Mouse (Mus musculus) adrenal gland, postnatal 36 days (tissue): ENCODE data around the gene Mrpl23. TPM values are rescaled to one million over a fixed set of nuclear protein-coding genes. Genes with fewer than 3 reads are reported as not detected.

Experiments
- DNase-seq, 2 experiments: peaks; one replicate each; pipeline ENCODE4 v3.0.0; 2021; ENCODE audit warnings: mixed read lengths in 1 of 2
- total RNA-seq, 2 experiments: library from RNA; stranded (reverse); gene quantifications; 2 replicates each; pipeline ENCODE4 v1.2.3; 2021

Gene Mrpl23
- total RNA-seq, 2 experiments from 2014 or later, result 6.2 to 8.1 TPM

DNA sequence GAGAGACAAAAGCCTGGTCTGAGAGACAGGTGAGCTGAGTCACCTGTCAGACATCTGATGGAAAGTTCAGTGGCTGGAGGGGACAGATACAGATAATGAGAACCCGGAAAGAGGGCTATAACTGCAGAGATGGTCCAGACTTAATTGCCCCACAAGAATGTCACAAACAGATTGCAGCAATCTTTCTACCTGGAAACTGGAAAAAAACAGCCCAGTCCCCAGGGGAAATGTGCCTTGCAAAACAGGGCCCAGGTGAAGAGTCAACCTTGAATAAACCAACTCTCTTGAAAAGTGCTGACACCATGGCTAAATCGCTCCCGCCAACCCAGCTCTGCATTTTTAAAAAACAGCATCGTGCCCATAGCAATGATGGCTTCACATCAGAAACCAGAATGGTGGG is 12.2 kb upstream of the Mrpl23 start:
- no peak for DNase-seq

- peak in 1 of 2 experiments; percentile 45 for DNase-seq
These were observed 10.1 kb upstream of the Mrpl23 start for GRCm38 (mm10) chr7:142522352-142522751.

- no peak for DNase-seq
These were observed 9.1 kb upstream of the Mrpl23 start for GRCm38 (mm10) chr7:142523200-142523990.

DNA sequence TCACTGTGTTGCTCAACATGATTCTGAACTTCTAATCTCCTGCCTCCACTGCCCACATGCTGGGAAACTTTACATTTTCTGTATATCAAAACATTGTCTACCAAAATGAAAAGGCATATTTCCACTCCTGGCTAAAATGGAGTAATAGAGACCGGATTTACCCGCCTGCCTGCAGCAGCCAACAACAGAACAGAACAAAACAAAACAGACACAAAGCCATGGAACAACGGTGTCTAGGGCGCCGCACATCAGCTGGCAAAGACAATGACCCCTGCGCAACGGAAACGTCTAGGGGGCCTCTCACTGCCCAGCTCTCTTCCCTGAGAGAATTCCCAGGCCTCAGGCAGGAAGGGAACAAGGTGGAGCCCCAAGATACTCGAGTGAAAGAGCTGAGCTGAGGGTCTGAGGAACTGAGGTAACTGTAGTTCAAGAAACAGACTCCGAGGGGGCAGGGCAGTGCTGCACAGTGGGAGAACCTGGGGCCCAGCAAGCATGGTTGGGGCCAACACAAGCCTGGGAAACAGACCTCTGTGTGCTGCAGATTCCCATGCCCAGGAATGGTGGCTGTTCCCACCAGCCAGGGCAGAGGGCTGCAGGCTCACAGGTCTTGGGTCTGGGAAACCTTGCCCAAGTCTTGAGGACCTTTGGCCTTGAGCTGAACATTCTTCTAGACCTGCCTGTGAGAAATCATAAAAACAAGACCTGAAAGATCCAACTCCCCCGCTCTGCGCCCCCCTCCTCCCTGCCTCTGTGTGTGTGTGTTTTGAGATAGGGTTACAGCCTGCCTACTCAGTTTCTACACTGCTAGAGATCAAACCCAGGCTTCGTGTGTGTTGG is 6.9 kb upstream of the Mrpl23 start:
- no peak for DNase-seq

- DNase-seq, result no peak
These were observed 3.1 kb upstream of the Mrpl23 start for GRCm38 (mm10) chr7:142529350-142529749.

- DNase-seq, result no peak
These were observed 439 bp upstream of the Mrpl23 start for GRCm38 (mm10) chr7:142531973-142532521.

- peak; percentile 89 to 92 for DNase-seq
These were observed 771 bp downstream of the Mrpl23 start for GRCm38 (mm10) chr7:142533059-142533855.

GRCm38 (mm10) chr7:142535116-142535515 is 2.6 kb downstream of the Mrpl23 start:
- no peak for DNase-seq

DNA sequence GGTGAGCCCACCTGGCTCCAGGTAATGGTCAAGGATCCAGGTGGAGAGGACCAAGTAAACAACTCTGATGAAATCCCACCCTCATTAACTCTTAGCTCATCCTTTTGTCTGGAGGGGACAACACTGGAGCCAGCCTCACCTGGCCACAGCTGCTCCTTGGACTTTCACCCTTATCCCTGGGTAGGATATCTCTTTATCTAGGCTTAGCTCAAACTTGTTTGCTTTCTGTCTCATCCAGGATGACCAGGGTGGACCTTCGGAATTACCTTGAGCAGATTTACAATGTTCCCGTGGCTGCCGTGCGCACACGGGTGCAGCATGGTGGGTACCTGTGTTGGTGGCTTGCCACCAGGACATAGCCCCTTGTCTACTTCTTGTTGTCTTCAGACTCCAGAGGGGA is 3.3 kb downstream of the Mrpl23 start:
- no peak for DNase-seq

GRCm38 (mm10) chr7:142537181-142537580 is 4.7 kb downstream of the Mrpl23 start:
- DNase-seq, result no peak

DNA sequence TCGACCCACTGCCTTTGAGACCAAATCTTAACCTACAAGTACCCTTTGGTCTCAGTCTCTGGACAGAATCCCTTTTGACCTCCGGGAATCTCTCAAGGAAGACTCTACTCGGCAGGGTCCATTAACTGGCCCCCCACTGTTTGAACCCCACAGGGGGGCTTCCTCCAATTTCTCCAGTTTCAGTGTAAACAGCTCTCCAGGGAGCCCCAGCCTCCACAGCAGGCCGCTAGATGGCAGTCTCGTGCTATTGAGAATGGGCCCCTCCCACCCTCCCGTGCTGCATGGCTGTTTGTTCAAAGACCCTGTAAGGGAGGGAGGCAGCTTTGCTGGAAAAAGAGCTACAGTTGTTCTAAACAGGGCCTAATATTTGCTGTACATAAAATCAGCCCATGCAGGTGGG is 5.4 kb downstream of the Mrpl23 start:
- DNase-seq, result peak; percentile 69 to 77

DNA sequence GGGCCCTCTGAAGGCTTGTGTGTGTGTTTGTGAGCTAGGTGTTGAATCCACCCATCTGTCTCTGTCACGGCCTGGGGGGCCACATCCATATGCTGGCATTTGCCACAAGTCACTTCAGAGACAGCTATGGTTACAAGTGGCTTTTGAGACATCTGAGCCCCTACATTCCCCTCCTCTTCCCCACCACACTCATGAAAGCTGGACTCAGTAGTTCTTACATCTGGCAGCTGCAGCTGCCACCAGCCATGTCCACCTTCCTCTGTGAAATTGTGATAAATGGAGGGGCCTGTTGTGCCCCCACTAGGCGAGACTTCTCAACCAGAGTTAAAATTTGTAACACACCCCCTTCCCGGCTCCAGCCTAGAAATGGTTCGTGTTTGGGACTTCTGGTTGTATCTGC is 5.8 kb downstream of the Mrpl23 start:
- DNase-seq, result no peak

GRCm38 (mm10) chr7:142538766-142539165 is 6.3 kb downstream of the Mrpl23 start:
- DNase-seq, result no peak

DNA sequence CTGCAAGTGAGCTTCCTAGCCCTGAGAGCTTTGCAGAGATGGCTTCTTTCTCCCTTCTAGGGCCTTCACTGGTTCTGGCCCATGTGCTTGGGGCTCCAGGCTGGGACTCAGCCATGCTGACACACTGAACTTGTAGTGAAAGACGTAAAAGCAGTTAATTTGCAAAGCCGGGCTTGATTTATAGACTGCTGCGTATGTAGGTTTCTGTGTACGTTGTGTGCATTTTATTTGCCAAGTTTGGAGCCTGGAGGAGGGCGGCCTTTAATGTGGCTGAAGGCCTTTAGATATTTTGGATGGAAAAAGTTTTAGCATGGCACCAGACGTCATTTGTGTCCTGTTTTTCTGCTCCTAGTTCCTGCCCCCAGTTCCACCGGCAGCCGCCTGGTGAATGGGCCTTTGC is 7.3 kb downstream of the Mrpl23 start:
- no peak for DNase-seq

- DNase-seq, result peak in 1 of 2 experiments; percentile 11
These were observed 10.4 kb downstream of the Mrpl23 start for GRCm38 (mm10) chr7:142542771-142543303.

DNA sequence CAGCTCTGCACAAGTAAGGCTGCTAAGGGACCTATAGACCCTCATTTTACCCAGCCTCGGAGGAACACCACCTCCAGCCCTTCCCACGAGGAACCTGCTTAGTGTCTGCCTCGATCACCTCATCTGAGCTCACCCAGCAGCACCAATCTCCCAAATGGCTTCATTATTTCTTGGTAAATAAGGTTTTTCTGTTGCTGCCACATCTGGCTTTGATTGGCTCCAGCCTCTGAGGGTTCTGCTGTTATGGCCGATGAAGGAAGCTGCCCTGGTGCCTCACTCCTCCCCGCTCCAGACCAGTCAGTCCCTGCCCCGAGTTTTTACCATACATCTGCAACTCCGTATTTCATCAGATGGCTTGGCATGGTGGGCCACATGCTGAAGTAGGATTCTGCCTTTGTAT is 13.5 kb downstream of the Mrpl23 start:
- DNase-seq, result no peak

- DNase-seq, result no peak
These were observed 15.4 kb downstream of the Mrpl23 start for GRCm38 (mm10) chr7:142547874-142548273.

DNA sequence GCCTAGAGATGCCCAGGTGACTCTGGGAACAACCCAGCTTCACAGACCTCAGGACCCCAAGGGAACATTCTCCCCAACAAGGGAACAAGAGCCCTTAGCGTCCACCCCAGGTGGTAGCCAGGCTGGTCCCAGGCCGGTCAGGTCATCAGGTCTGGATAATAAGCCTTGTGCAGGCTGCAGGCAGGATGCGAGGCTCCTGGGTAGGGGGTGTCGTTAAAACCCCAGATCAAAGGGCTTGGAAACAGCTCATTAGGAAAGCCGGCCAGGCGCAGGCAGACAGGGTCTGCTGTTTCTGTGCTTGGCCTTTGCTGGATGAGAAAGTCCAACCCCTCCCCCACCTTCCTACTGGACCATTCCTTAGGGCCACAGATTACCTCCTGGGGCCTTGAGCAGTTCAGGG is 16.2 kb downstream of the Mrpl23 start:
- no peak for DNase-seq

GRCm38 (mm10) chr7:142549941-142550763 is 17.7 kb downstream of the Mrpl23 start:
- peak; percentile 66 to 73 for DNase-seq

DNA sequence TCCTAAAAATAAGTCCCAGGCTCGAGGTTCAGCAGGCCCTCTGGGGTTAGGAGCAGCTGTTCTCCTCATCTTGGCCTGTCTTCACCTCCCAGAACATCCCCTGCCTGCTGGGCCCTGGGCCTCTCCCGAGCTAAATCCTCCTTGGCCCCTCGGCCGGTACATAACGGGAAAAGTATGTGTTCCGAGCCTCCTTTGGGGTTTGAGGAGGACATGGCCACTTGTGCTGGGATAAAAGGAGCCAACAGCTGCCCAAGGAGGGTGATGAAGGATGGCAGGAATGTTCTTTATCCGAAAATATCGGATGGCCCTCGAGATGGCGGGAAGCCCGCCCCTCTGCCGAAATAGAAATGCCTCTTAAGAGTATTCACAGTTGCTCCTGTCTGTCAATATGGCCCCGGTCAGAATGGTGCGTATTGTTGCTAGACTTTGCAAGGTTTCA is 18.5 kb downstream of the Mrpl23 start:
- no peak for DNase-seq

GRCm38 (mm10) chr7:142551691-142552090 is 19.2 kb downstream of the Mrpl23 start:
- DNase-seq, result no peak
